Mouse (Mus musculus) urinary bladder, postnatal 4 days (tissue): ENCODE data around the gene Itgb5.

Experiments
- DNase-seq, 2 experiments: peaks; one replicate each; pipeline ENCODE4 v3.0.0; 2021 to 2022; ENCODE audit warnings: low spot score in 2 of 2

Gene Itgb5

GRCm38 (mm10) chr16:33904553-33904952 is 75.1 kb downstream of the Itgb5 start:
- no peak for DNase-seq

- DNase-seq: no peak
These were observed 78.8 kb downstream of the Itgb5 start for GRCm38 (mm10) chr16:33908239-33908638.

GRCm38 (mm10) chr16:33914997-33915396 is 85.5 kb downstream of the Itgb5 start:
- DNase-seq: no peak

- DNase-seq: peak; percentile 72 to 73
These were observed 87.2 kb downstream of the Itgb5 start for GRCm38 (mm10) chr16:33916473-33917251.

- no peak for DNase-seq
These were observed 87.9 kb downstream of the Itgb5 start for GRCm38 (mm10) chr16:33917390-33917789.

- DNase-seq: no peak
These were observed 88.5 kb downstream of the Itgb5 start for GRCm38 (mm10) chr16:33917926-33918325.

- DNase-seq: no peak
These were observed 92.0 kb downstream of the Itgb5 start for GRCm38 (mm10) chr16:33921514-33921913.

- no peak for DNase-seq
These were observed 92.9 kb downstream of the Itgb5 start for GRCm38 (mm10) chr16:33922111-33923000.

- DNase-seq: no peak
These were observed 93.5 kb downstream of the Itgb5 start for GRCm38 (mm10) chr16:33923001-33923316.

GRCm38 (mm10) chr16:33923758-33924157 is 94.3 kb downstream of the Itgb5 start:
- DNase-seq: no peak

GRCm38 (mm10) chr16:33927263-33927824 is 97.9 kb downstream of the Itgb5 start:
- no peak for DNase-seq

GRCm38 (mm10) chr16:33928788-33929462 is 99.5 kb downstream of the Itgb5 start:
- DNase-seq: no peak

GRCm38 (mm10) chr16:33930785-33931184 is 101.3 kb downstream of the Itgb5 start:
- peak in 1 of 2 experiments; percentile 51 for DNase-seq

GRCm38 (mm10) chr16:33931682-33932081 is 102.2 kb downstream of the Itgb5 start:
- no peak for DNase-seq

- no peak for DNase-seq
These were observed 102.7 kb downstream of the Itgb5 start for GRCm38 (mm10) chr16:33932126-33932525.

- no peak for DNase-seq
These were observed 103.9 kb downstream of the Itgb5 start for GRCm38 (mm10) chr16:33933411-33933810.

- DNase-seq: no peak
These were observed 105.4 kb downstream of the Itgb5 start for GRCm38 (mm10) chr16:33934701-33935406.

- DNase-seq: no peak
These were observed 105.9 kb downstream of the Itgb5 start for GRCm38 (mm10) chr16:33935407-33935785.

- no peak for DNase-seq
These were observed 107.4 kb downstream of the Itgb5 start for GRCm38 (mm10) chr16:33936885-33937284.

- DNase-seq: peak in 1 of 2 experiments; percentile 40
These were observed 108.1 kb downstream of the Itgb5 start for GRCm38 (mm10) chr16:33937567-33937966.
